Mouse (Mus musculus): ENCODE results near the gene Fblim1.
"Not testable (repeated sequence)": the region's sequence is repeated elsewhere in the genome, so short reads cannot be mapped to it uniquely, and the experiment has no call there.

Gene Fblim1

DNA sequence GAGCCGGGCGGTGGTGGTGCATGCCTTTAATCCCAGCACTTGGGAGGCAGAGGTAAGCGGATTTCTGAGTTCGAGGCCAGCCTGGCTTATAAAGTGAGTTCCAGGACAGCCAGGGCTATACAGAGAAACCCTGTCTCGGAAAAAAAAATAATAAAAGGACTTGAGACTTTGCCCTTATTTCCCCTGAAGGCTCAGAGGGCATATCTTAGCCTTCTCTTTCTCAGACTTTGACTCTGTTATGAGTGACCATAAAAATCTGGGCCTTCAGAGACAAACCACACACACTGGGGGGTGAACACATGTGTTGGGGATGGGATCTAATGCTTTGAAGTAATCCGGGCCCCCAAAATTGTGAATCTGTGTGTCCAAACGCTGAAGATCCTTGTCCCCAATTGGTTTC is 38.7 kb downstream of the Fblim1 start:
- not testable (repeated sequence) for DNase-seq (ENCODE audit: low spot score in 2 of 2)

DNA sequence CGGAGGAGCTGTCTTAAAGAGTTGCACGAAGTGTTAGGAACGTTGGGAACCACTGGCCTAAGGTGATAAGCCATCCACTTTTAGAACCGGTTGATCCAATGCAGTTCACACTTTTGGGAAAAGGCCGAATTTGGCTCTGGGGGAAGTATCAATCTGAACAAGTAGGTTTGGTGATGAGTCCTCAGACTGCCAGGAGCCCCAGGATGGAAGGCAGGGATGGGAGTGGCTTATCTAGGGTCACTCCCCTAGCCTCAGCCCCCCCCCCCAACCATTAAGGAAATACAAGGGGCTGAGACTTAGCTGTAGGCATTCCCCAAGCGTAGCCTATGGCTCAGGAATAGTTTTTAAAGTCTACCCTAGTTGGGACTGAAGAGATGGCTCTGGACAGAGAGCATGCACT is 39.7 kb downstream of the Fblim1 start:
- no peak for DNase-seq (ENCODE audit: low spot score in 2 of 2)

DNA sequence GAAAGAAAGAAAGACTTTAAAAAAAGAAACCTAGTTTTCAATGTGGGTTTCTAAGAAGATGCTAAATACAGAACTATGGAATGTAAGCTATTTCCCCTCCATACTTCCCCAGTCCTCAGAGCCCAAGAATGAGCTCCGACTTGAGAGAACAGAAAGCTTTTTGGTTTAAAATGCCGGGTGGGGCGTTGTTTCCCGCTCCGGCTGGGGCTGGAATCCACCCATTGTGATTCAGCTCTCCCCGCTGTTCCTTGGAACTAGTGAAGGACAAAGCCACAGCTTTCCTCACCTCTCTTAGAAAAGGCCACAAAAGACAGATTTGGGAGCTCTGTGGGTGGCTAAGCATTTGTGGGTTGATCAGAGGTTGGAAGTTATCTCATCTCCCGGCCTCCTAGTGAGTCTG is 40.6 kb downstream of the Fblim1 start:
- DNase-seq (ENCODE audit: low spot score in 2 of 2) = no peak

DNA sequence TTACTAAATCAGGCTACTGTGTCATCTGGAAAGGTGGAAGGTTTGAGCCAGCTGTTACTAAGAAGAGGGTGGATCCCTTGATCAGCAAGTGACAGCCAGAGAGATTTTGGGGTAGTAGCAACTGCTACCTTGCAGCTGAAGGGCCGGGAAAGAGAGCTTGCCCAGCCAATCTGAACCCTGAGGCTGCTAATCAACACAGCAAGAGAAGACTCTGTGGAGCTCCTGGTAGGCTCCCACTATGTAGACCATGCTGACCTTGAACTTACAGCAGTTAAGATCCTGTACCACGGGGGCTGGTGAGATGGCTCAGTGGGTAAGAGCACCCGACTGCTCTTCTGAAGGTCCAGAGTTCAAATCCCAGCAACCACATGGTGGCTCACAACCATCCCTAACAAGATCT is 41.2 kb downstream of the Fblim1 start:
- no peak for DNase-seq (ENCODE audit: low spot score in 2 of 2)

DNA sequence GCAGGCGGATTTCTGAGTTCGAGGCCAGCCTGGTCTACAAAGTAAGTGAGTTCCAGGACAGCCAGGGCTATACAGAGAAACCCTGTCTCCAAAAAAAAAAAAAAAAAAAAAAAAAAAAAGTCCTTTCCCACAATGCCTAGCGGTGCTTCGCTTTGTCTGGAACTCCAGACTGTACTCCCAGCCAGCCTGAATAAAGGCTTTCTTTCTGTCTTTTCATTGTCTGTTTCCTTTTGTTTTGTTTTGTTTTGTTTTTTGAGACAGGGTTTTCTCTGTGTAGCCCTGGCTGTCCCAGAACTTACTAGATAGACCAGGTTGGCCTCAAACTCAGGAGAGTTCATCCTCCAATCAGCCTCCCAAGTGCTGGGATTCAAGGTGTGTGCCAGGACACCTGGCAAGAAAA is 41.7 kb downstream of the Fblim1 start:
- no peak for DNase-seq (ENCODE audit: low spot score in 2 of 2)

DNA sequence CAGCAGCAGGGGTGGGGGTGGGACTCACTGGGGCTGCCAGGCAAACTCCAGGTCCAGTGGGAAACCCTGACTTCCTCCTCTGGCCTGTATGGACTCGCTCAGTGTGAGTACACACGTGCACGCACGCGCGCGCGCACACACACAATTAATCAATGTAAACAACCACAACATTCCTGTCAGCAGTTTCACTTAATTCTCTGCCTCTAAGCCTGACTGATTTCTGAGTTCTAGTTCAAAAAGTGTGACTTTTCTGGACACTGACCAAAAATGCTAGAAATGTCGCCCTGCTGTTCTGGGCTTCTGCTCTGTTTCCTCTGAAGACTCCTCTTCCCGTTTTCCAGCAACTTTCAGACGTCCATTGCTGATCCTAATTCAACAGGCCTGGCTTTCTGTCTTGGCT is 43.6 kb downstream of the Fblim1 start:
- DNase-seq (ENCODE audit: low spot score in 2 of 2) = no peak

DNA sequence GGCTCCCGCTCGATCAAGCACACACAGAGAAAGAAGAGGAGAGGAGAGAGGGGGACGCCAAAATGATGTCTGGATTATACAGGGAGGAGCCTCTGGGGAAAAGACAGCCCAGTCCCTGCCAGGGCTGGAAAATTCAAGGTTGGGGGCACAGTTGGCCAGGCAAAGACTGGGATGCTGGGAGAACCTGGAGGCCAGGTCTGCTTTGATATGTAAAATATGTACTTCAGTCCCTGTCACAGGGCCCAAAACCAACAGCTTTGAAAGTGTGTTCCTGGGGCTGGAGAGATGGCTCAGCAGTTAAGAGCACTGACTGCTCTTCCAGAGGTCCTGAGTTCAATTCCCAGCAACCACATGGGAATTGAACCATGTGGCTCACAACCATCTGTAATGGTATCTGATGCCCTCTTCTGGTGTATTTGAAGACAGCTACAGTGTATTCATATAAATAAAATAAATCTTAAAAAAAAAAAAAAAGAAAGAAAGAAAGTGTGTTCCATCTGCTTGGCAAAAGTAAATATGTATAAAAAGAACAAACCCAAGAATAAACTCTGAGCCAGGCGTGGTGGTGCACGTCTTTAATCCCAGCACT is 44.5 kb downstream of the Fblim1 start:
- not testable (repeated sequence) for DNase-seq (ENCODE audit: low spot score in 2 of 2)

DNA sequence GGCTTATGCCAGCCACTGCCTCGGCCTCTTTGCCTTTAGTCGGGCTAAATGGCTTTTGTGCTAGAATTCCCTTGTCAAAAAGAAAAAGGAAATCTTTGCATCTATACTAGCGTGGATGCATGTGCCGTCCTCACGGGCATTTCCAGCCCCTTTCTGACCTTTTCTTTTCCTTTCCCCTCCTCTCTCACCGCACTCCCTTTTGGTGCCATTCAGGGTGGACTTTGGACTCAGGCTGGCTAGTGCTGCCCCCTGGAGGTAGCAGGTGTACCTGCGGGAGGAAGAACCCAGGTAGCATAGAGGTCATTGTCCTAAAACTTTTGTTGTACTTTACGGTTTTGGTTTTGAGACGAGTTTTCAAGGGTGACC is 46.0 kb downstream of the Fblim1 start:
- peak; percentile 84 to 94 for DNase-seq (ENCODE audit: low spot score in 2 of 2)

DNA sequence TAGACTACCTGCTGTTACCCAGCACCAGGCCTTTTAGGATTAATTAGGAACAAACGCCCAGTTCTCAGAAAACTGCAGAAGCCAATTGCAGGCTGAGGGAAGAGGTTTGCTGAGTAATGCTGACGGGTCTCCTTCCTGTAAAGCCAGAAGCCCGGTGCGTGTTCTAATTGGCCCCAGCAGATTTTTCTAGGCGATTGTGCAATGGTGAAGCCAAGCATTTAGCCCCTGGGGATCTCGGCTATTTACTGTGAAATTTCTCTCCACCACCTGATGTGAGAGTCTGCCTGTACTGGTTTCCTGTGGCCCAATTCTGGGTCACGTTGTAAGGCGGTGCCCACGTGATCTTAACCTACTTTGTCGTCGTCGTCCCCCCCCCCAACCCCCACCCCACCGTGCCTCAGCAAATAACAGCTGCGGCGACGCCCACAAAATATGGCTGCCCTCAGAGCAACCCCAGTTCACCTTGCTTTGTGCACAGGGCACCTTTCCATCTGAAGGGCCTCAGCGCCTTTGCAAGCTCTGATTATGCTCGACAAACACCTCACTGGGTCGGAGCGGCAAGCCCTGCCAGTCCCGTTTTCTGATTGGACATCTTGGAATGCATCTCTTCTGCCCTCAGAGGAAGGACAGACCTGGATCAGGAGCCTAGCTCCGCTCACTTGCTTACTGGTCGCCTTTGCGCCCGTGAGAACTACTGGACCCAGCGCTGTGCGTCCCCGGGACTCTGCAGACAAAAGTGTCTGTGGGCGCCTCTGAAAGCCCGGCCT is 46.6 kb downstream of the Fblim1 start:
- peak; percentile 73 to 82 for DNase-seq (ENCODE audit: low spot score in 2 of 2)

DNA sequence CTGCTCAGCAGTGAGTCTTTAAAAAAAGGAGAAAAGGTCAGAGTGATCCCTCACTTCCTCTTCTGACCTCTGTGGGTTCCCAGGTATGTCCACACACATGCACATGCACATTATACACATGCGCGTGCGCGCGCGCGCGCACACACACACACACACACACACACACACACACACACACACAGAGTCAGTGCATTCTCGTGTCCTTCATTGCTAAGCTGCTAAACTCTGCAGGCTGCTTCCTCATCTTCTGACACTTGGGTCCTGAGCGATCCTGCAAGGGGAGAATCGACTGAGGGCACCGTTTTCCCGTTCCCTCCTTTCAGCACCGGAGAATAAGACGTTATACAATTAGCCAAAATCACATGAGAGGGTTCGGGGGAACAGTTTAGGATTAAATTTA is 47.2 kb downstream of the Fblim1 start:
- no peak for DNase-seq (ENCODE audit: low spot score in 2 of 2)

DNA sequence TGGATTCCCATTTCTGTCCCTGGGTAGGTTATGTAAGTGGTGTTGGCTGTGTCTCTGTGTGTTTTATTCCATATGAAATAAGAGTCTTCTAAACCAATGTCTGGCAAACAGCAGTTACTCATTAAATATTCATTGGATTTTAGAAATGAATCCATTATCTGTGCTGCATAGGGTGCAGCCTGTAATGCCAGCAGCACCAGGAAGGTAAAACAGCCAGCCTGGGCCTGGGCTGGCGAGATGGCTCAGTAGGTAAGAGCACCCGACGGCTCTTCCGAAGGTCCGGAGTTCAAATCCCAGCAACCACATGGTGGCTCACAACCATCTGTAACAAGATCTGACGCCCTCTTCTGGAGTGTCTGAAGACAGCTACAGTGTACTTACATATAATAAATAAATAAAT is 49.7 kb downstream of the Fblim1 start:
- DNase-seq (ENCODE audit: low spot score in 2 of 2) = not testable (repeated sequence)

DNA sequence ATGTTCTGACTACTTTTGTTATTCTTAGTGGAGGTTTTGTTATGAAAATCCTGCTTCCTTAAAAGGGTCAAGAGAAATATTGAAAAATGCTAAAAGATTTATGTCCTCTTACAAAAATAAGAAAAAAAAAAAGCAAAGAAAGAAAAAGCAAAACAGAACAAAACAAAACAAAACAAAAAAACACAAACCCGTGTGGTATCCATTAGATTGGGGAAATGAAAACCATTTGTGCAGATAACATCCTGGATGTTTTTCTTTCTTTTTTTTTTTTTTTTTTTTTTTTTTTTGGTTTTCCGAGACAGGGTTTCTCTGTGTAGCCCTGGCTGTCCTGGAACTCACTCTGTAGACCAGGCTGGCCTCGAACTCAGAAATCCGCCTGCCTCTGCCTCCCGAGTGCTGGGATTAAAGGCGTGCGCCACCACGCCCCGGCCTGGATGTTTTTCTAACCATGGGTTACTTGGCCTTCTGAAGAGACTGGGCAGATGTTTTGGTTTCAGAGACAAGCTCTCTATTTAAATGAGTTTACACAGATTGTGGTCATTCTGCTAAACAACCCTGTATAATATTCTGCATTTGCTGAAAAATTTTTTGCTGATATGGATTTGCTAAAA is 51.5 kb downstream of the Fblim1 start:
- not testable (repeated sequence) for DNase-seq (ENCODE audit: low spot score in 2 of 2)

DNA sequence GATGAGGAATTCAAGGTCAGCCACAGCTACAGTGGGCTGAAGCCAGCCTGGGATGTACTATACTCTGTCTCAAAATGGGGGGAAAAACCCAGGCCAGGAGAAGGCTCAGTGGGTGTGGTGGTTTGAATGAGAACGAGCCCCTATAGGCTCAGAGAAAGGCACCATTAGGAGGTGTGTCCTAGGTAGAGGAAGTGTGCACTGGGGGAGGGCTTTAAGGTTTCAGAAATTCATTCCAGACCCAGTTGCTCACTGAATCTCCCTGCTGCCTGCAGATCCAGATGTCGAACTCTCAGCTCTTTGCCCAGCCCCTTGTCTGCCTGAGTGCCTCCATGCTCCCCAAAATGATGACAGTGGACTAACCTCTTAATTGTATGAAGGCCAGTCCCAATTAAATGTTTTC is 53.4 kb downstream of the Fblim1 start:
- DNase-seq (ENCODE audit: low spot score in 2 of 2) = no peak

DNA sequence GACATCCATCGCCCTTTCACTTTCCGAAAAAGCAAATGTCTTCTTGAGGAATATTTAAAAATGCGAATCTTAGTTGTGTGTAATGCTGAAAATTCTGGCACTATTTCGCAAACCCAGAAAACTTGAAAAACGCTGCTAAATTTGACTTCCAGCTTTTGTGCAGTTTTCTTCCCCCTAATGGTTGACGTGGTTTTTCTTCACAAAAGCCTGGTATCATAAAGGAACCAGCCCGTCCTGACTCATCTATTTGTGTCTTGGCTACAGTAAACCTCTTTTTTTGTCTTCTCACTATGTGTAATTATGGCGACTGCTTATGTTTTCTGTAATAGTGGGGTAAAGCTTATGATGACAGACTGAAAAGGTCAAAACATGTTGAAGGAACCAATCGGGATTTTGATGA is 58.6 kb downstream of the Fblim1 start:
- no peak for DNase-seq (ENCODE audit: low spot score in 2 of 2)

DNA sequence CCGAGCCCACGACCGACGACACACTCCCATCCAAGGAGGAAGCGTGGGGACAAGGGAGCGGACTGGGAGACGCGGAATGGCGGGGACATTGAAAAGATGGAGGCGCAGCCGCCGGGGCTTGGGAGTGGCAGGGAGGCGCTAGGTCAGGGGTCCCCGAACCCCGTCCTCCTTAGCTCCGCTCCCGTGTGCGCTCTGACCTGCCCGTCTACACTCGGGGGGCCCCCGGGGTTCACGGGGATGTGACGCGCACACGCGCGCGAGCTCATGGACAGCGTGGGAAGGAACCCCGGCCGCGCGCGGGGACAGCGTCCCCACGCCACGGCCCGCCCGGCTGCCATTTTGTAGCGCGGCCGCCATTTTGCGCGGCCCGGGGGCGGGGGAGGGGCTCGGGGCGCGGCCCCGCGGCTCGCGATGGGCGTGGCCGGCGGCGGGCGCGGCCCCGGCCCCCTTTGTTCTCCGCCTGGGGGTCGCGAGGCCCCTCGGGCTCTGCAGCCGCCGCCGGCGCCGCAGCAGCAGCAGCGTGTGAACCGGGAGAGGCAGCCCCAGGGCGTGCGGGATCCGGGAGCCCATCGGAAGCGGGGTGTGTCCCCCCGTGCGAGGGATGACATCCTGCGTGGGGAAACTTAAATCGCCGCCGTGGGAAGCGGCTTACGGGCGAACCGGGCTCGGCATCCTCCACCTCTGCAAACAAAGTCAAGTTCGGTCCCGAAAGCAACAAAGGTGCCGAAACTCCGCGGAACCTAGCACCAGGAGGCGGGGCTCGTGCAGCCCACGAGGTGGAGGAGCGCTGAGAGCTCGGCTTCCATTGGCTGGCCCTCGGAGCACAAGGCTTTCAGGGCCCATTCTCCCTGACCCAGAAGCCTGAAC is 59.3 kb downstream of the Fblim1 start:
- peak; percentile 80 to 89 for DNase-seq (ENCODE audit: low spot score in 2 of 2)

DNA sequence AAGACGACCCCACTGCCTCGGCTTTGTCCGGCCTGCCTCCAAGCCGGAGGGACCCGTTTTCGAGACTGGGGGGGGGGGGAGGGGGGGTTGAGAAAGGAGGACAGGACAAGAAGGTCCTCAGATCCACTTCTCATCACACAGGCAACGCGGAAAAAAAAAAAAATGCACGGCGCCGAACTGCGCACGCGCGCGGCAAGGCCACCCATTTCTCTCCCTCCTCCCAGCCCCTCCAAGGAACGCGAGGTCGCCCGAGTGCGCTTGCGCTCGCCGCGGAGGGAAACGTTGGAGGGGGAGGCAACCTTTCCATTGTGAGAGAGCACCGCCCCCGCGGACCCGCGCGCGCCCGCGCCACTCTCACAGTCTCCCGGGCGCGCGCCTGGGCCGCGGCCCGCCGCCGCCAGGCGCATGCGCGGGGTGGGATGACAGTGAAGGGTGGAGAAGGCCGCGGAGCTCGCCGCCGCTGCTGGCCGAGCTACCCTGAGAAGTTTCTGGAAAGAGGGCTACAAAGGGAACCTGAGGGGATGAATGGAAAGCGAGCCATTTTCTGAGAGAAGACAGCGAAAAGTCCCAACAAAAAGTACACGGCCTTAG is 60.1 kb downstream of the Fblim1 start:
- DNase-seq (ENCODE audit: low spot score in 2 of 2) = peak; percentile 99 to 100

DNA sequence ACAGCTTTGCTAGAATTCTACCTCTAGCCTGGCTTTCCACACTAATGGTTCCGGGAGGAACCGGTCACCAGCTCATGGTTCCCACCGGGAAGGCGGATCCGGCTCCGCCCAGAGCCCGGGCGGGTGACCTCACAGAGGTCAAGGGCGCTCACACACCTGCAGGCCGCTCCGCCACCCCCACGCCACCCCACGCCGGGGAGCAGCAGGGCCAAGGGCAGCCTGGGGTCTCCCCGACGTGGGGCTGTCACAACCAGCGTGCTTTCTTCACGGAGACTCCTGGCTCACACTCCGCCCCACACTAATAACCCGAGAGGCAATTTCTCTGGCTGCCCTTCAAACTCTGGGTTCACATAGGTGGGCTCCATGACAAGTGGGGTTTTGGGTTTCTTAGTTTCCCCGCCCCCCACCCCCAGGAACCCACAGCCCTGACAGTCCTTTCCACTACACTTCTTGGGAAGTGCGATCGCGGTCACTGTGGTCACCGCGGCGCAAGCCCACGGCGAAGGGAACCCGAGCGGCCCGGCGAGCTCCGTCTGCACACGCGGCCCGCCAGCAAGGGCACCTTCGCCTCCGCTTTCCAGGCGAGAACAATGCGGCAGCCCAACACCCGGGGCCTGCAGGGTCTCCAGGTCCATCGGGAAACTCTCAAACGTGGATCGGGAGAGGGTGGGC is 60.7 kb downstream of the Fblim1 start:
- peak; percentile 61 to 82 for DNase-seq (ENCODE audit: low spot score in 2 of 2)

DNA sequence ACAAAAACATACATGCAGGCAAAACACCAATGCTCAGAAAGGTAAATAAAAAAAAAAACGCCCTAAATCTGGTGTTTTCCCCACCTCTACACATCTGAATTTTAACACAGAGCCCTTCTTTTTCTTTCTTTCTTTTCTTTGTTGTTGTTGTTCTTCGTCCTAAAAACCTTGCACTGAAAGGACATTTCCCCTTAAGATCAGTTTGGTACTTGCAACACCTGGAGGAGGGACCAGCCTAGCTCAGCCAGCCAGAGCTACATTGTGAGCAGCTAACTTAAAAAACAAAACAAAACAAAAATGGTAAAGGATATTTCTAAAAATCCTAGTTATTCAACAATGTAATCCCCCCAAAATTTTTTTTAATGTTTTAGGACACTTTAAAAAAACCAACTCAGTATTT is 61.4 kb downstream of the Fblim1 start:
- DNase-seq (ENCODE audit: low spot score in 2 of 2) = no peak

DNA sequence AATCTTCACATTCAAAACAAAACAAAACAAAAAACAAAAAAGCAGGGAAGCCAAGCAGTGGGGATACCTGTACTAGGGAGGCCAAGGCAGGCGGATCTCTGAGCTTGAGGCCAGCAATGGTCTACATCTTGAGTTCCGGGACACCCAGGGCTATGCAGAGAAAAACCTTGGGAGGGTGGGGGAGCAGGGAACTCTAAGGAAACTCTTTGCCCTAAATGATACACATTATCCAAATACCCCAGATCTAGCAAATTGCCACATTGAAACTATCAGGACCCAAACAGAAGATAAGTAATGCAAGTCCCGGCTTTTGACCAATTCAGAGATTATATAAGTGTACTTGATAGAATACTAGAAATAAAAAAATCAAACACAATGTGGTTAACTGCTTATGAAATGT is 62.3 kb downstream of the Fblim1 start:
- DNase-seq (ENCODE audit: low spot score in 2 of 2) = no peak

DNA sequence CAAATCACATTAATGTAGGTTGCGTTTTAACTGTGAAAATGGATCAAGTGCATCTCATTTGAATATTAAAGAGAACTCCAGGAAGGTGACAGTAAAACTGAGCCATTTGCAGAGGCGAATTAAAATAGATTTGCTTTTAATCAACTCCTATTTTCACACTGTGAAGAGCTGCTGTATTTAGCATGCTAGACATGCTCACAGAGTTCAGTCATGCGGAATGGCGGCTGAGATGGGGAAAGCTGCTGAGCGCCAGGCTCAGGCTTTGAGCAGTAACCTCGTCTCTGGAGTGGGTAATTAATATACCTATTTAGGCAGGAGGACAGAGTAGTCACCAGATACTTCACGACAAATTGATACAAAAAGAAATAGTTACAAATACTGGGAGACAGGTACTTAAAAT is 64.0 kb downstream of the Fblim1 start:
- no peak for DNase-seq (ENCODE audit: low spot score in 2 of 2)

DNA sequence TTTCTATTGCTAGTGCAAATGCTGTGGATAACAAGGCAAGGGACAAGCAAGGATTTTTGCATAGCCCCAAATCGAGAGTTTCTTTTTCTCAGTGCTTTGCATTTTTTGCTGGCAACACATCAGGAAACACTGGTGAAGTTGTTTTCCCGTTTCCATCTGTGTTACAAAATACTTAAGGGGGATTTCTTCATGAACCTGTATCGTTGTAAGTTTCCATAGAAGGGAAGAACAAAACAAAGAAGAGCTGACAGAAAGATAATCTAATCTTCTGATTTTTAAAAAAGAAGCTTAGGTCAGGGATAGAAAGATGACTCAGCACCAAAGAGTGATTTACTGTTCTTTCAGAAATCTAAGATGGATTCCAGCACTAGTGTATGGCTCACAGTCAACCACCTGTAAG is 65.1 kb downstream of the Fblim1 start:
- no peak for DNase-seq (ENCODE audit: low spot score in 2 of 2)
